Mouse (Mus musculus): ENCODE data around the gene Arhgef1. TPM values are rescaled to one million over a fixed set of nuclear protein-coding genes. Genes with fewer than 3 reads are reported as not detected.

The Arhgef1 gene
- polyA plus RNA-seq, 1 experiment, result 915 TPM

- 4% methylated on average over 6 of the region's 6 CpGs for WGBS
- TF ChIP-seq POLR2A (IDR thresholded peaks at IDR 0.05; ENCODE audit: low read depth, low read length) (no peak), CTCF (IDR thresholded peaks at IDR 0.05; ENCODE audit: extremely low read depth, insufficient read depth, insufficient read length, insufficient replicate concordance) (no peak)
Measured at GRCm38 (mm10) chr7:24906551-24906950, 3.8 kb downstream of the Arhgef1 start.

GRCm38 (mm10) chr7:24907211-24907748 is 4.6 kb downstream of the Arhgef1 start:
- 21% methylated on average over 13 of the region's 13 CpGs for WGBS
- peak in 1 of 2 experiments; percentile 75 for DNase-seq (ENCODE audit: low read depth in 1 of 2, low spot score in 2 of 2)
- Histone ChIP-seq H3K4me1 (ENCODE audit: control insufficient read depth, insufficient read depth, insufficient read length) (peaks cover 12% of the 10 kb centered on the region; the same call in 1 of the 2 replicates), H3K27me3 (ENCODE audit: control insufficient read depth, insufficient read depth, low read length) (no peaks in the 10 kb centered on the region), H3K27ac (ENCODE audit: insufficient read depth, low read length) (peak overlapping the region; percentile 94), H3K36me3 (ENCODE audit: control insufficient read depth, insufficient read depth, low read length) (peaks cover 30% of the 10 kb centered on the region), H3K4me3 (ENCODE audit: extremely low read depth, insufficient read depth, insufficient read length) (peak overlapping the region; percentile 48)
- TF ChIP-seq CTCF (IDR thresholded peaks at IDR 0.05; ENCODE audit: extremely low read depth, insufficient read depth, insufficient read length, insufficient replicate concordance) (peak; percentile 22; the same call in 1 of the 2 replicates), POLR2A (IDR thresholded peaks at IDR 0.05; ENCODE audit: low read depth, low read length) (no peak)

More at GRCm38 (mm10) chr7:24906551-24906950, 3.8 kb downstream of the Arhgef1 start:
- Histone ChIP-seq H3K4me1 (ENCODE audit: control insufficient read depth, insufficient read depth, insufficient read length) (peaks cover 12% of the 10 kb centered on the region; the same call in 1 of the 2 replicates), H3K36me3 (ENCODE audit: control insufficient read depth, insufficient read depth, low read length) (peaks cover 22% of the 10 kb centered on the region), H3K27ac (ENCODE audit: insufficient read depth, low read length) (peak overlapping the region; percentile 94), H3K27me3 (ENCODE audit: control insufficient read depth, insufficient read depth, low read length) (no peaks in the 10 kb centered on the region), H3K4me3 (ENCODE audit: extremely low read depth, insufficient read depth, insufficient read length) (peak overlapping the region; percentile 52)
- no peak for DNase-seq (ENCODE audit: low read depth in 1 of 2, low spot score in 2 of 2)

- TF ChIP-seq POLR2A (IDR thresholded peaks at IDR 0.05; ENCODE audit: low read depth, low read length) (no peak), CTCF (IDR thresholded peaks at IDR 0.05; ENCODE audit: extremely low read depth, insufficient read depth, insufficient read length, insufficient replicate concordance) (no peak)
- H3K27me3 ChIP-seq (ENCODE audit: control insufficient read depth, insufficient read depth, low read length), result no peaks in the 10 kb centered on the region
- H3K4me3 ChIP-seq (ENCODE audit: extremely low read depth, insufficient read depth, insufficient read length), result no peak overlapping the region
- WGBS, result 93% methylated on average over 14 of the region's 14 CpGs
- H3K4me1 ChIP-seq (ENCODE audit: control insufficient read depth, insufficient read depth, insufficient read length), result no peaks in the 10 kb centered on the region; the same call in 1 of the 2 replicates
- no peak for DNase-seq (ENCODE audit: low read depth in 1 of 2, low spot score in 2 of 2)
- peaks cover 53% of the 10 kb centered on the region for H3K36me3 ChIP-seq (ENCODE audit: control insufficient read depth, insufficient read depth, low read length)
- H3K27ac ChIP-seq (ENCODE audit: insufficient read depth, low read length), result no peak overlapping the region
Measured at GRCm38 (mm10) chr7:24912480-24912879, 9.8 kb downstream of the Arhgef1 start.

GRCm38 (mm10) chr7:24918763-24919323 is 16.1 kb downstream of the Arhgef1 start:
- 95% methylated on average over 20 of the region's 20 CpGs for WGBS
- TF ChIP-seq CTCF (IDR thresholded peaks at IDR 0.05; ENCODE audit: extremely low read depth, insufficient read depth, insufficient read length, insufficient replicate concordance) (no peak), POLR2A (IDR thresholded peaks at IDR 0.05; ENCODE audit: low read depth, low read length) (no peak)
- no peaks in the 10 kb centered on the region for H3K27me3 ChIP-seq (ENCODE audit: control insufficient read depth, insufficient read depth, low read length)
- no peak overlapping the region for H3K27ac ChIP-seq (ENCODE audit: insufficient read depth, low read length)
- H3K4me1 ChIP-seq (ENCODE audit: control insufficient read depth, insufficient read depth, insufficient read length), result no peaks in the 10 kb centered on the region
- peaks cover 68% of the 10 kb centered on the region for H3K36me3 ChIP-seq (ENCODE audit: control insufficient read depth, insufficient read depth, low read length)
- DNase-seq (ENCODE audit: low read depth in 1 of 2, low spot score in 2 of 2), result no peak
- no peak overlapping the region for H3K4me3 ChIP-seq (ENCODE audit: extremely low read depth, insufficient read depth, insufficient read length)

DNA sequence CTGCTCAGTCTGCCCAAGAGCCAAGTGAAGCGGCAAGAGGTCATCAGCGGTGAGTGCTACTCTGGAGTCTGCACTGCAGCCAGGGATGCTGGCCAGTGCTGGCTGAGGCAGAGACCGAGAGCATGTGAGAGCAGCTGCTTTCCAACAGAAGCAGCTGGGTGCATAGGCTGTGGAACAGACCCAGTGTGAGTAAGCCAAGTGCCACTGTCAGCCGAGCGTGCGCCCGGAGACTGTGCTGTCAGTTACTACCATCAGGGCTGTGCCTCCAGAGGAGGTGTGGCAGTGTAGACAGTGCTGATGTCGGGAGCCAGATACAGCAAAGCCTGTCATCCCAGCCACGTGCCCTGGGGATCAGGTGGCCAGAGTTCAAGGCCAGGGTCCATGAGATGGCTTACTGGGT is 17.0 kb downstream of the Arhgef1 start:
- no peaks in the 10 kb centered on the region for H3K27me3 ChIP-seq (ENCODE audit: control insufficient read depth, insufficient read depth, low read length)
- H3K27ac ChIP-seq (ENCODE audit: insufficient read depth, low read length), result no peak overlapping the region
- H3K36me3 ChIP-seq (ENCODE audit: control insufficient read depth, insufficient read depth, low read length), result peaks cover 77% of the 10 kb centered on the region
- H3K4me1 ChIP-seq (ENCODE audit: control insufficient read depth, insufficient read depth, insufficient read length), result no peaks in the 10 kb centered on the region
- no peak for TF ChIP-seq POLR2A (IDR thresholded peaks at IDR 0.05; ENCODE audit: low read depth, low read length)
- no peak for TF ChIP-seq CTCF (IDR thresholded peaks at IDR 0.05; ENCODE audit: extremely low read depth, insufficient read depth, insufficient read length, insufficient replicate concordance)
- 85% methylated on average over 9 of the region's 9 CpGs for WGBS
- no peak overlapping the region for H3K4me3 ChIP-seq (ENCODE audit: extremely low read depth, insufficient read depth, insufficient read length)
- DNase-seq (ENCODE audit: low read depth in 1 of 2, low spot score in 2 of 2), result no peak

DNA sequence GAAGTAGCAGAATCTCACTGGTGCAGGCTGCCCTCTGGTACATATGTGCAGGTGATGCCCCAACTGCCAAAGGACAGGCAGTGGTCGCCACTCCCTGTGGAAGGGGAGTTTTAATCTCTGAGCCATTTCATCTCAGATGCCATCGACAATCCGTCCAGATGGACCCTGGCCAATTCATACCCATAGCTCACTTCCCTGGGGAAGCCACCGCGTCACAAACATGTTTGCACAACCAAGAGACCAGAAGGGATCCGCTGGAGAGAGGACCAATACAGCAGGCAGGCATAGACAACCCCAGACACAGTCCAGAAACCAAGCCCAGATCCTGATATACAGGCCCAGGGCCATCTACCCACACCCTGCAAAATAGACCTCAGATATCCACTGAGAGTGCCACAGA is 27.8 kb downstream of the Arhgef1 start:
- H3K27me3 ChIP-seq (ENCODE audit: control insufficient read depth, insufficient read depth, low read length), result peaks cover 10% of the 10 kb centered on the region
- 48% methylated on average over 6 of the region's 6 CpGs for WGBS
- TF ChIP-seq CTCF (IDR thresholded peaks at IDR 0.05; ENCODE audit: extremely low read depth, insufficient read depth, insufficient read length, insufficient replicate concordance) (no peak), POLR2A (IDR thresholded peaks at IDR 0.05; ENCODE audit: low read depth, low read length) (no peak)
- H3K4me3 ChIP-seq (ENCODE audit: extremely low read depth, insufficient read depth, insufficient read length), result no peak overlapping the region
- no peak overlapping the region for H3K27ac ChIP-seq (ENCODE audit: insufficient read depth, low read length)
- peaks cover 17% of the 10 kb centered on the region for H3K36me3 ChIP-seq (ENCODE audit: control insufficient read depth, insufficient read depth, low read length)
- DNase-seq (ENCODE audit: low read depth in 1 of 2, low spot score in 2 of 2), result no peak
- H3K4me1 ChIP-seq (ENCODE audit: control insufficient read depth, insufficient read depth, insufficient read length), result peaks cover 4% of the 10 kb centered on the region; the same call in 1 of the 2 replicates

GRCm38 (mm10) chr7:24931651-24932050 is 28.9 kb downstream of the Arhgef1 start:
- 5% methylated on average over 14 of the region's 15 CpGs for WGBS
- Histone ChIP-seq H3K27ac (ENCODE audit: insufficient read depth, low read length) (no peak overlapping the region), H3K27me3 (ENCODE audit: control insufficient read depth, insufficient read depth, low read length) (peaks cover 10% of the 10 kb centered on the region), H3K4me1 (ENCODE audit: control insufficient read depth, insufficient read depth, insufficient read length) (peaks cover 4% of the 10 kb centered on the region; the same call in 1 of the 2 replicates), H3K36me3 (ENCODE audit: control insufficient read depth, insufficient read depth, low read length) (peaks cover 6% of the 10 kb centered on the region), H3K4me3 (ENCODE audit: extremely low read depth, insufficient read depth, insufficient read length) (no peak overlapping the region)
- TF ChIP-seq POLR2A (IDR thresholded peaks at IDR 0.05; ENCODE audit: low read depth, low read length) (no peak), CTCF (IDR thresholded peaks at IDR 0.05; ENCODE audit: extremely low read depth, insufficient read depth, insufficient read length, insufficient replicate concordance) (no peak)
- DNase-seq (ENCODE audit: low read depth in 1 of 2, low spot score in 2 of 2), result no peak
